ENCODE assay signal across 8 mouse cellular contexts in the genomic region with DNA sequence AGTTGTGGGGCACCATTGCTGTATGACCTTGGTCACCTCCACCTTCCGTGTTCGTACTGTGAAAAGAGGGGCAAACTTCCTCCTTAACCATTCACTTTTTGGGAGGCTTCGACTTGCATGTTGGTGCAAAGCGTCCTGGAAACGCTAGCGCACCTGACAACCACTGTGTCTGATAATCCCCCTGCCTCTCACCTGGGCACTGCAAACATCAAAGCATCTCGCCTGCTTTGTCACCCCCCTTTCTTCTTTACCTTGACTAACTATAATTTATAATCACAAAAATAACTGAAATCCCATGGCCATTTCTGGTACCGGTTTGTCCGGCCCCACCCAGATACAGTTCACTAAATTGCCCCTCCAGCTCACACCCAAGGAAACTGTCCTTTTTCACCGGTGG. TPM values are rescaled to one million over a fixed set of nuclear protein-coding genes. Genes with fewer than 3 reads are reported as not detected.
DNase-seq lines count a peak whose midpoint lies in the region; ATAC-seq and TF ChIP-seq lines count a peak whose summit lies in the region.

No protein-coding gene starts in this region.

- H3K9me3 ChIP-seq in heart, embryonic 11.5 days (replicated peaks; ENCODE audit: control insufficient read depth, low read length) = no peaks in the 10 kb centered on the region
- H3K9me3 ChIP-seq in forebrain, embryonic 12.5 days = no peaks in the 10 kb centered on the region
- no peaks in the 10 kb centered on the region for H3K9me3 ChIP-seq in liver, embryonic 13.5 days (replicated peaks)

- peaks cover 33% of the 10 kb centered on the region for H3K4me1 ChIP-seq in heart, embryonic 11.5 days (ENCODE audit: control insufficient read depth, insufficient read depth, low read length)
- peaks cover 44% of the 10 kb centered on the region for H3K4me1 ChIP-seq in forebrain, embryonic 12.5 days
- peaks cover 60% of the 10 kb centered on the region for H3K4me1 ChIP-seq in liver, embryonic 13.5 days (replicated peaks)

- no peaks in the 10 kb centered on the region for H3K36me3 ChIP-seq in heart, embryonic 11.5 days (ENCODE audit: control insufficient read depth, insufficient read depth, low read length)
- peaks cover 7% of the 10 kb centered on the region for H3K36me3 ChIP-seq in C2C12 (ENCODE audit: control insufficient read depth, insufficient read depth)
- 0 out of 2 replicates have a peak, but pooled peaks cover 6% of the 10 kb centered on the region for H3K36me3 ChIP-seq in forebrain, embryonic 12.5 days (replicated peaks)
- peaks cover 13% of the 10 kb centered on the region for H3K36me3 ChIP-seq in liver, embryonic 13.5 days

- DNase-seq in heart, adult 8-10 months (ENCODE audit: low spot score) = no peak
- no peak for DNase-seq in liver, embryonic 13.5 days
- no peak for DNase-seq in embryo, embryonic 10.5 days (ENCODE audit: low spot score)
- DNase-seq in embryo, embryonic 10 days (ENCODE audit: low spot score) = no peak
- no peak for DNase-seq in thymus, adult 18-20 months

- peak overlapping the region; percentile 94 for H3K4me2 ChIP-seq in heart, embryonic 11.5 days
- peak overlapping the region; percentile 88 for H3K4me2 ChIP-seq in forebrain, embryonic 12.5 days
- H3K4me2 ChIP-seq in liver, embryonic 13.5 days = peak overlapping the region; percentile 89

- peaks cover 69% of the 10 kb centered on the region for H3K79me3 ChIP-seq in C2C12 (ENCODE audit: low read depth)

- ATAC-seq in heart, embryonic 11.5 days (replicated peaks; ENCODE audit: insufficient number of reproducible peaks, low FRiP score, low TSS enrichment) = no peak
- no peak for ATAC-seq in forebrain, embryonic 12.5 days (ENCODE audit: low FRiP score)
- no peak for ATAC-seq in liver, embryonic 13.5 days (ENCODE audit: low read depth)

- no peaks in the 10 kb centered on the region for H3K27me3 ChIP-seq in heart, embryonic 11.5 days (ENCODE audit: control insufficient read depth, insufficient read depth, low read length)
- no peaks in the 10 kb centered on the region for H3K27me3 ChIP-seq in C2C12 (ENCODE audit: control insufficient read depth, insufficient read depth, insufficient read length)
- H3K27me3 ChIP-seq in forebrain, embryonic 12.5 days = no peaks in the 10 kb centered on the region
- no peaks in the 10 kb centered on the region for H3K27me3 ChIP-seq in liver, embryonic 13.5 days

- H3ac ChIP-seq in C2C12 (ENCODE audit: control insufficient read depth, insufficient read length, low read depth) = peak overlapping the region; percentile 75

- peak overlapping the region; percentile 90 for H3K4me3 ChIP-seq in heart, embryonic 11.5 days (ENCODE audit: low read depth, low read length)
- H3K4me3 ChIP-seq in C2C12 (ENCODE audit: insufficient read depth, poor library complexity, severe bottlenecking) = peak overlapping the region; percentile 72
- H3K4me3 ChIP-seq in forebrain, embryonic 12.5 days (replicated peaks) = peak overlapping the region; percentile 78
- H3K4me3 ChIP-seq in liver, embryonic 13.5 days (replicated peaks) = peak overlapping the region; percentile 77

- H3K27ac ChIP-seq in heart, embryonic 11.5 days (ENCODE audit: low read depth, low read length) = no peak overlapping the region
- H3K27ac ChIP-seq in forebrain, embryonic 12.5 days = no peak overlapping the region
- H3K27ac ChIP-seq in liver, embryonic 13.5 days = peak overlapping the region; percentile 40; the same call in 1 of the 2 replicates

- H3K9ac ChIP-seq in heart, embryonic 11.5 days (ENCODE audit: low read depth, low read length) = peak overlapping the region; percentile 83
- peak overlapping the region; percentile 55 for H3K9ac ChIP-seq in forebrain, embryonic 12.5 days
- H3K9ac ChIP-seq in liver, embryonic 13.5 days = peak overlapping the region; percentile 69

- WGBS in heart, embryonic 11.5 days (ENCODE audit: insufficient replicate concordance) = 8% methylated on average over 10 of the region's 10 CpGs
- WGBS in forebrain, embryonic 12.5 days = 11% methylated on average over 10 of the region's 10 CpGs
- WGBS in liver, embryonic 13.5 days (ENCODE audit: insufficient replicate concordance) = 4% methylated on average over 10 of the region's 10 CpGs

- H3K79me2 ChIP-seq in C2C12 (ENCODE audit: control insufficient read depth, insufficient read depth) = peaks cover 80% of the 10 kb centered on the region

- no peak for TF ChIP-seq CTCF in C2C12 (IDR thresholded peaks at IDR 0.05; ENCODE audit: control insufficient read depth, insufficient read depth, insufficient read length)

TF ChIP-seq in C2C12, 6 proteins besides CTCF, POLR2A, EP300 and RAD21:
- TF ChIP-seq MYOD1 (IDR thresholded peaks at IDR 0.05; ENCODE audit: control insufficient read depth, insufficient read length, low read depth) = no peak
- no peak for TF ChIP-seq MAX (IDR thresholded peaks at IDR 0.05)
- TF ChIP-seq FOSL1 (IDR thresholded peaks at IDR 0.05; ENCODE audit: insufficient read depth, low read length, poor library complexity, severe bottlenecking) = no peak
- no peak for TF ChIP-seq MYOG (IDR thresholded peaks at IDR 0.05; ENCODE audit: control insufficient read depth, extremely low read depth, insufficient read length)
- TF ChIP-seq USF1 (IDR thresholded peaks at IDR 0.05; ENCODE audit: low read depth) = no peak
- TF ChIP-seq CEBPB (IDR thresholded peaks at IDR 0.05; ENCODE audit: low read depth) = no peak

RNA-seq across cellular contexts. Expression of a gene that starts 0.8 kb away (rescaled TPM):
- 112 and 130 TPM in 2 replicates for polyA plus RNA-seq in heart, embryonic 11.5 days (2014; fragmentation: Nextera tagmentation; extraction: Ambion mirVana)
- 10 to 100 TPM; 86.7 to 93.0 (median 89.0) TPM for total RNA-seq in heart, adult 8-10 months (2022)
- polyA plus RNA-seq in C2C12 (2012; fragmentation: generic; extraction: Trizol) = 149 TPM
- polyA plus RNA-seq in forebrain, embryonic 12.5 days (2016; fragmentation: Nextera tagmentation; extraction: Ambion mirVana) = 241 and 254 TPM in 2 replicates
- polyA plus RNA-seq in liver, embryonic 13.5 days (2015; fragmentation: Nextera tagmentation; extraction: Ambion mirVana) = 56.1 and 61.2 TPM in 2 replicates

RNA-seq across cellular contexts. Expression of a gene that starts 2.0 kb away (rescaled TPM):
- 21.5 and 24.4 TPM in 2 replicates for polyA plus RNA-seq in heart, embryonic 11.5 days (2014; fragmentation: Nextera tagmentation; extraction: Ambion mirVana)
- total RNA-seq in heart, adult 8-10 months (2022) = 10 to 100 TPM; 11.7 to 13.0 (median 12.1) TPM
- polyA plus RNA-seq in C2C12 (2012; fragmentation: generic; extraction: Trizol) = 17.8 TPM
- 38.7 and 44.1 TPM in 2 replicates for polyA plus RNA-seq in forebrain, embryonic 12.5 days (2016; fragmentation: Nextera tagmentation; extraction: Ambion mirVana)
- 6.3 and 8.2 TPM in 2 replicates for polyA plus RNA-seq in liver, embryonic 13.5 days (2015; fragmentation: Nextera tagmentation; extraction: Ambion mirVana)

RNA-seq across cellular contexts. Expression of a gene that starts 44.6 kb away (rescaled TPM):
- polyA plus RNA-seq in heart, embryonic 11.5 days (2014; fragmentation: Nextera tagmentation; extraction: Ambion mirVana) = 0.90 and 1.0 TPM in 2 replicates
- total RNA-seq in heart, adult 8-10 months (2022) = under 1 TPM; 0.44 to 0.66 (median 0.48) TPM
- polyA plus RNA-seq in C2C12 (2012; fragmentation: generic; extraction: Trizol) = 0.92 TPM
- polyA plus RNA-seq in forebrain, embryonic 12.5 days (2016; fragmentation: Nextera tagmentation; extraction: Ambion mirVana) = 1.4 and 1.8 TPM in 2 replicates
- polyA plus RNA-seq in liver, embryonic 13.5 days (2015; fragmentation: Nextera tagmentation; extraction: Ambion mirVana) = 0.44 and 0.59 TPM in 2 replicates

RNA-seq across cellular contexts. Expression of a gene that starts 53.8 kb away (rescaled TPM):
- 3.1 and 4.0 TPM in 2 replicates for polyA plus RNA-seq in heart, embryonic 11.5 days (2014; fragmentation: Nextera tagmentation; extraction: Ambion mirVana)
- 1 to 10 TPM; 3.7 to 4.5 (median 3.8) TPM for total RNA-seq in heart, adult 8-10 months (2022)
- polyA plus RNA-seq in C2C12 (2012; fragmentation: generic; extraction: Trizol) = 1.3 TPM
- 8.8 and 9.3 TPM in 2 replicates for polyA plus RNA-seq in forebrain, embryonic 12.5 days (2016; fragmentation: Nextera tagmentation; extraction: Ambion mirVana)
- polyA plus RNA-seq in liver, embryonic 13.5 days (2015; fragmentation: Nextera tagmentation; extraction: Ambion mirVana) = 10.6 and 12.3 TPM in 2 replicates

RNA-seq across cellular contexts. Expression of a gene that starts 56.2 kb away (rescaled TPM):
- 124 and 139 TPM in 2 replicates for polyA plus RNA-seq in heart, embryonic 11.5 days (2014; fragmentation: Nextera tagmentation; extraction: Ambion mirVana)
- 10 to 100 TPM; 76.5 to 91.0 (median 83.5) TPM for total RNA-seq in heart, adult 8-10 months (2022)
- 161 TPM for polyA plus RNA-seq in C2C12 (2012; fragmentation: generic; extraction: Trizol)
- 226 TPM in 2 replicates for polyA plus RNA-seq in forebrain, embryonic 12.5 days (2016; fragmentation: Nextera tagmentation; extraction: Ambion mirVana)
- polyA plus RNA-seq in liver, embryonic 13.5 days (2015; fragmentation: Nextera tagmentation; extraction: Ambion mirVana) = 85.6 and 86.7 TPM in 2 replicates
